Mouse (Mus musculus): ENCODE results near the gene Ric8a.
A peak's percentile ranks its signal among the peaks of the same experiment; 100 is the strongest.
"Not testable (repeated sequence)": the region's sequence is repeated elsewhere in the genome, so short reads cannot be mapped to it uniquely, and the experiment has no call there.

The Ric8a gene

GRCm38 (mm10) chr7:140890636-140891035, 33.9 kb downstream of the Ric8a start:
- DNase-seq (ENCODE audit: low spot score in 2 of 2) = not testable (repeated sequence)

GRCm38 (mm10) chr7:140894031-140894430, 37.3 kb downstream of the Ric8a start:
- no peak for DNase-seq (ENCODE audit: low spot score in 2 of 2)

GRCm38 (mm10) chr7:140894611-140895010, 37.9 kb downstream of the Ric8a start:
- no peak for DNase-seq (ENCODE audit: low spot score in 2 of 2)

- DNase-seq (ENCODE audit: low spot score in 2 of 2) = no peak
Observed at GRCm38 (mm10) chr7:140897863-140898262, 41.1 kb downstream of the Ric8a start.

- no peak for DNase-seq (ENCODE audit: low spot score in 2 of 2)
Observed at GRCm38 (mm10) chr7:140899121-140899520, 42.4 kb downstream of the Ric8a start.

GRCm38 (mm10) chr7:140900220-140900619, 43.5 kb downstream of the Ric8a start, which contains the start of gene Cox8b:
TSS of gene Cox8b (minus strand) at chr7:140900446.
- DNase-seq (ENCODE audit: low spot score in 2 of 2) = no peak

- no peak for DNase-seq (ENCODE audit: low spot score in 2 of 2)
Observed at GRCm38 (mm10) chr7:140902036-140902875, 45.5 kb downstream of the Ric8a start.

GRCm38 (mm10) chr7:140903212-140903611, 46.5 kb downstream of the Ric8a start:
- peak; percentile 50 to 73 for DNase-seq (ENCODE audit: low spot score in 2 of 2)

GRCm38 (mm10) chr7:140905642-140906081, 48.9 kb downstream of the Ric8a start:
- no peak for DNase-seq (ENCODE audit: low spot score in 2 of 2)

GRCm38 (mm10) chr7:140907131-140907530, 50.4 kb downstream of the Ric8a start:
- no peak for DNase-seq (ENCODE audit: low spot score in 2 of 2)

- DNase-seq (ENCODE audit: low spot score in 2 of 2) = no peak
Observed at GRCm38 (mm10) chr7:140907697-140908096, 50.9 kb downstream of the Ric8a start.

- no peak for DNase-seq (ENCODE audit: low spot score in 2 of 2)
Observed at GRCm38 (mm10) chr7:140908181-140908580, 51.4 kb downstream of the Ric8a start.

GRCm38 (mm10) chr7:140908634-140909107, 51.9 kb downstream of the Ric8a start:
- DNase-seq (ENCODE audit: low spot score in 2 of 2) = peak; percentile 25 to 56

GRCm38 (mm10) chr7:140912293-140912692, 55.5 kb downstream of the Ric8a start:
- DNase-seq (ENCODE audit: low spot score in 2 of 2) = no peak

- DNase-seq (ENCODE audit: low spot score in 2 of 2) = no peak
Observed at GRCm38 (mm10) chr7:140912846-140913482, 56.2 kb downstream of the Ric8a start.
